Mouse (Mus musculus): ENCODE data around the gene Ank3.
A peak's percentile ranks its signal among the peaks of the same experiment; 100 is the strongest.
"Not testable (repeated sequence)": the region's sequence is repeated elsewhere in the genome, so short reads cannot be mapped to it uniquely, and the experiment has no call there.

The Ank3 gene

DNA sequence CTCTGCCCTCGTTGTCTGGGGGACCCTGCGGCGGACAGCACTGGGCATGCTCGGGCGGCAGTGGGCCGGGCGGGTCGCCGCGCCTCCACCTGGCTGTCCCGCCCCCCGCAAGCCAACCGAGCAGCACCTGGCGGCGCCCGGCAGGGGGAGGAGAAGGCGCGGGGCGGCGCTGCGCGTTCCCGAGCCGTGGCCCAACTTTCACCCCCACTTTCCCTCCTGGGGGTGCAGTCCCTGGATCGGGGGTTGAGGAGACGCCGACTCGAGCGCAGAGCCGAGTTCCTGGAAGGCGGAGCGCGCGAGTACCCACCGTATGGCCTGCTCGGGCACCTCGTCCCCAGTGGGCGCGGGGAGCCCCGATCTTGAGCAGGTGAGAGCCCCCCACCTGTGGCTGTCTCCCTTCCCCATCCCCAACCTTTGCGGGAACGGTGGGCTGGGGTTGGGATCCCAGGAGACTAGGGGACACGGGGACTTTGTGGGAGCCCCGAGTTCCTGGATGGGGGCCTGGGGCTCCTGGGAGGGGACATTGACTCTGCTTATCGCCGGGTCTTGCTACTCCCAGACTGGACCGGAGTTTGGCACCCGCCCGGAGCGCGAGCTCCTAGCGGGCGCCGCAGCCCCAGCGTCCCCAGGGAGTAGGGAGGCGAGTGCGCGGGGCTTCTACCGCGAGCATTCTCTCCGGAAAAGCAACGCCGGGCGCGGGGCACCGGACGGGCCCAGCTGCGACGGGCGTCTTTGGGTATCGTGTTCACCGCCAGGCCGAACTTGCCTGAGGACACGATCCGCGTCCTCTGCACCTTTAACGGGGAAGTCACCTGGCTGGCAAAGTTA lies at the start of gene Ank3:
Gene Ank3 (plus strand): TSS at position 11 of the 828 bp plus-strand sequence.
- no peak for DNase-seq

- no peak for DNase-seq
These were observed 47.3 kb upstream of the Ank3 start for GRCm38 (mm10) chr10:69351071-69351841.

GRCm38 (mm10) chr10:69351842-69352211 lies 46.7 kb upstream of the Ank3 start:
- DNase-seq, result no peak

DNA sequence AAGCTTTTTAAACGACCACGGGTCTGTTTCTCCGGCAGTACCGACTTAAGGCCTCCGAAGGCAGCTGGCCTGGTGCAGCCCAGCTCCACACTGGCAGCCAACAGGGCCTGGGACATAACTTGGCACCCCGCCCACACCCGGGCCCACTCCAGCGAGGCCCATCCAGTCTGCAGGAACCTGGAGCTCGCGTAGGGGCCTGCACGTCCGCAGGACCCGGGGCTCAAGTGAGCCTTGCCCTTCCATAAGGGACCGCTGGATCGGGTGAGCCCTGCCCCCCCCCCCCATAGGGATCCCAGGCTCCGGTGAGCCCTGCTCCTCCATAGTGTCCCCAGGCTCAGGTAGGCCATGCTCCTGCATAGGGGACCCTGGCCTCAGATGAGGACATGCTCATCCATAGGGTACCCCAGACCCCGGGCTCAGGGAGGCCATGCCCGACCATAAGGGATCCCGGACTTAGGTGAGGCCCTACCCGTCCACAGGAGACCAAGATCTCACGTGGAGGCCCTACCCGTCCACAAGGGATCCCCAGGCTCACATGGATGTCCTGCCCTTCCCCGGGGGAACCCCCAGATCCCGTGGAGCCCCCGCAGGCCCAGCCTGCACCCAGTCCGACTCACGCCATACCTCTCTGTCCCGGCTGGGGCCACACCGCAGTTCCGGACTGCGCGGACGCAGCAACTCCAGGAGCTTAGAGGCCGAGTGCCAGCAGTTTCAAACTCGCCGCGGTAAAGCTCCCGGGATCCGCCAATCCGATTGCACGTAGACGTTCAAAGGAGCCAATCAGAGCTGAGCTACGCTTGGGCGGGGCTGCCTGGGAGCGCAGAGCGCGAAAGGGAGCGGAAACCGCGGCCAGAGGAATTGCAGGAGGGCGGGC lies 46.1 kb upstream of the Ank3 start, which contains the start of gene Cdk1:
Gene Cdk1 (minus strand): TSS at position 727 of the 874 bp plus-strand sequence.
- DNase-seq, result peak; percentile 93

- DNase-seq, result not testable (repeated sequence)
These were observed 45.5 kb upstream of the Ank3 start for GRCm38 (mm10) chr10:69353086-69353479.

- DNase-seq, result no peak
These were observed 38.9 kb upstream of the Ank3 start for GRCm38 (mm10) chr10:69359666-69360065.

- no peak for DNase-seq
These were observed 32.4 kb upstream of the Ank3 start for GRCm38 (mm10) chr10:69366208-69366607.

- DNase-seq, result no peak
These were observed 31.6 kb upstream of the Ank3 start for GRCm38 (mm10) chr10:69366877-69367387.

GRCm38 (mm10) chr10:69369321-69369720 lies 29.3 kb upstream of the Ank3 start:
- DNase-seq, result no peak

DNA sequence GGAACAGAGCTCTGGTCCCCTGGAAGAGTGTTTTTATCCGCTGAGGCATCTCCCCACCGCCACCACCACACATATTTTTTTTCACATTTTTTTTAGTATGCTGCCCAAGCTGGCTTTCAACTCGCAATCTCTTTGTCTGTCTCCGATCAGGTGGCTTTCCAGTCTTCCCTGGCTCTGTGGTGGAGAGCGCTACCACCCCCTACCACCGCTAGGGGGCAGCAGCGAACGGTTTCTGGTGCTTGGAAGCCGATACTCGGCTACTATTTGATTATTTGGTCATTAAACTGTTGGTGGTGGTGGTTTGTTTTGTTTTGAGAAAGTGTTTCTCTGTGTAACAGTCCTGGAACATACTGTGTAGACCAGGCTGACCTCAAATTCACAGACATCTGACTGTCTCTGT lies 27.1 kb upstream of the Ank3 start:
- peak; percentile 7 for DNase-seq

DNA sequence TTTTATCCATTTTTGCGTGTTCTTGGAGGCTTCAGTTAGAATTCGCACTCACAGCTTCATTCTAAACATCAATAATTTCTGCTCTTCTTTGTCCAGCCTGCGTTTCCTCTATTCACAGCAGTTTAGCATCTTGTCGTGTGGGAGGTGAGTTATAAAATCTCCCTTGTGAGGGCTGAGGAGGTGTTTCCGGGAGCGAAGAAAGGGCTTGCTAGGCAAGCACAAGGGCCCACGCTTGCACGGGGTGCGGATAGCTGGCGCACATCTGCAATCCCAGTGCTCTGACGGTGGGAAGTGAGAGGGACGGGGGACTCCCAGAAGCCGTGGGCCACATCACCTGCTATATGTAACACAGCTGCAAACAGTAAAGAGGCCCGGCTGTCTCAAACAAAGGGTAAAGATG lies 26.5 kb upstream of the Ank3 start:
- DNase-seq, result peak; percentile 43

DNA sequence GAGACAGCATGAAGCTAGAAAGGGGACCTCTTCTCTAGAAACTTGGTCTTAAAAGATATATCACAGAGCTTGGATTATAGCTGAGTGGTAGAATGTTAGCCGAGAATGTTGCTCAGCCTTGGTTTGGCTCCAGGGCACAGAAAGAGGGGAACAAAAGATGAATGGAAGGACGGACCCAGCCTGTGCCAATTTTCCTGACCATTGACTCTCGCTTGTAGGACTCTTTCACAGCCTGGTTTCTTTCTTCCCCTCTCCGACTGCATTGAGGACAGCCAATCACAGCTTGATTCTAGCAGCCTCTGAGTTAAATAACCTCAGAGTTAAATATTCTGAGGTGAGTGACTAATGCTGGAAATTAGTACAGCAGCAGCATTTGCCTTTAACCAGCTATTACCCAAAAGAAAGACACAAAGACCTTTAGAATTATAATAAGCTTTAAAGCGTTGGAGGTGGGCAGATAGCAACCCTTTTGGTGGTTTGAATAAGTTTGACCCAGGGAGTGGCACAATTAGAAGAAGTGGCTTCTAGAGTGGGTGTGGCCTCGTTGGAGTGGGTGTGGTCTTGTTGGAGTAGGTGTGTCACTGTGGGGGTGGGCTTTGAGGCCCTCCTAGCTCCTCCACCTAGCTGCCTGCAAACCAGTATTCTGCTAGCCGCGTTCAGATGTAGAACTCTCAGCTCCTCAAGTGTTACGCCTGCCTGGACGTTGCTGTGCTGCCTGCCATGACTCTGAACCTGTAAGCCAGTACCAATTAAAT lies 24.6 kb upstream of the Ank3 start:
- DNase-seq, result no peak

DNA sequence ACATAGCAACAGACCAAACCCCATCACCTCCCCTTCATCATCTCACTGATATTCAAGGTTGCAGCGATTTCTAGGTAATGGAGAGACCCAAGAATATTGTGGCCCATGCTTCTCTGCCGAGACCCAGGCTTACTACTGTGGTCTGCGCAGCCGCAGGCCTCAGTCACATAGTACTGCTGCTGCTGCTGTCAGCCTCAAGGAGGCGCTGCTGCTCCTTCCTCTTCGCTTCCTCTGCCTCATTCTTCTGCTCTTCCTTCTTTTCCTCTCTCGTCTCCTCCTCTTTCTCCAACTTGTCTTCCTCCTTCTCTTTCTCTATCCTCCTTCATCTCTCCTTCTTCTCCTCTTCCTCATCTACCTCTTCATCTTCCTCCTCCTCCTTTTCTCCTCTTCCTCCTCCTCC lies 23.4 kb upstream of the Ank3 start:
- no peak for DNase-seq

GRCm38 (mm10) chr10:69383186-69383585 lies 15.4 kb upstream of the Ank3 start:
- DNase-seq, result no peak

DNA sequence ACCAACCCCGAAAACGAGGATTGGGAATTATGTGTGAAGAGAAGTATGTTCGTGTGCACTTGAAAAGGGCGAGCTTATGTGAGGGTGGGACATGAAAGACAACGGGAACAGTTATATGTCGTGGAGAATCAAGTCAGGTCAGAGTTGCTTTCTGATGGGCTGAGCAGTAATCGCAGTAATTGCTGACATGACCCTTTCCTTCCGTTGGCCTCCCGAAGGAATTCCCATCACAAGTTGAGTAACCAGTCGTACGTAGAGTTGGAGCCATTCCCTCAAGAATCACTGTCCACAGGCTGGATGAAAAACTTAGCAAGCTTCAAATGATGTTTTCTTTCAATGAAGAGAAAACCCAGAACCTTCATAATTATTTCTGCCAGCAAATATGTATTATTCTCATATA lies 13.9 kb upstream of the Ank3 start:
- no peak for DNase-seq

DNA sequence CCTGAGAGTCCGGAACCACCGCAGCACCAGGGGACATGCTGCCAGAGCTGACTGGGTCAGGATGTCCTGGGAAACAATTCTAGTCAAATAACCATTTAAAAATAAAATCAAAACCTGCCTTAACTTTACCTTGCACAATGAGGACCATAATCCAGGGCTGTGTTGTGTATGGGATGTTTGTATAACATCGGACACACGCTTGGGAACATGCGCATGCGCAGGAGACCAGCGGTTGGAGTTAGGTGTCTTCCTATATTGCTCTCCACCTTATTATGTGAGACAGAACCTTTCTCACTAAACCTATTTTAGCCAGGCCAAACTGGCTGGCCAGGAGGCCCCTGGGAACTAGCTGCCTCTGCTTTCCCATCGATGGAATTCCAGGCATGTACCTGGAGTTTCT lies 13.4 kb upstream of the Ank3 start:
- no peak for DNase-seq

DNA sequence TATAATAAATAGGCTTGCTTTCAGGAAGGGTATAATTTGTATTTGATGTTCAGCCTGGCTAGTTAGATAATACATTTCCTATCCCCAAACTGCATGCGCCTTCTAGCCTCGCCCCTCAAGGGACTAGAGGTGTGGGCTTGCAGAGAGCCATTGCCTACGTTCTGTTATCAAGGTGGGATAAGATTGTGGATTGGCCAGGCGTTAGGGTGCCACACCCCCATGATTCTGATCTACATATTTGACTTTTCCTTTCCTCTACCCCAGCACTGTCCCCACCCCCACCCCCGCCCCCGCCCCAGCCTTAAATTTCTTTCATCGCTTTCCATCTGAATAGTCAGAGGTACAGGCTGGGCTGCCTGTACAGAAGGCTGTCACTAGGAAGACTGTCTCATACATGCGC lies 11.8 kb upstream of the Ank3 start:
- DNase-seq, result no peak

- DNase-seq, result no peak
These were observed 9.1 kb upstream of the Ank3 start for GRCm38 (mm10) chr10:69389511-69389910.

GRCm38 (mm10) chr10:69398197-69398762 lies 293 bp upstream of the Ank3 start:
- no peak for DNase-seq

DNA sequence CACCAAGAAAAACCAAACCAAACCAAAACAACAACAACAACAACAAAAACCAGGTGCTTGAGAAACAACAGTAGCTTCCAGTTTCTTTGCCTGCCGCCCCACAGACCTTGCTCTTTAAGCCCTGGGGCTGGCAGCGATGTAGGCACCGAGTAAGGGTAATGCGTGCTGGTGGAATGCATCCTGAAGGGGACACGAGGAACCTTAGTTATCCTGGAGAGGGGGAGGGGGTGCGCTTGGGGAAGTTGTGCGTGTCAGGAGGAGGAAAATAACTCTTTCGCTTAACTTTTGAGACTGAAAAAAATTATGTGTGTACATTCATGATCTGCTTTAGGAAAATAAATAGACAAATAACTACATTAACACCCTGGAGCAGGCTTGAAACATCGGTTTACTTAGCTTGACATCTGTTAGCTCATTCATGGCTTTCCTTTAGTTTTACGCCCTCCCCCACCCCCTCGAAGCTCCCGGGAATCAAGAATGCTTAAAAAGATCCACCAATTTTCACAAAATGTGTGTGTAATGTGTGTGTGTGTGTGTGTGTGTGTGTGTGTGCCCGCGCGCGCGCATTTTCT lies 1.3 kb downstream of the Ank3 start:
- no peak for DNase-seq

GRCm38 (mm10) chr10:69405431-69405830 lies 6.9 kb downstream of the Ank3 start:
- no peak for DNase-seq
